Mouse (Mus musculus) ES-Bruce4 (cell line): ENCODE results near the gene Trmt2a.

ENCODE experiments used
- CTCF ChIP-seq: IDR thresholded peaks from one replicate; pipeline ENCODE4 v1.8.1; 2011; ENCODE audit warnings: low read depth, low read length
- POLR2A ChIP-seq: IDR thresholded peaks from one replicate; pipeline ENCODE4 v1.8.1; 2011; ENCODE audit warnings: low read length; ENCODE audit not compliant: insufficient read depth

DNA sequence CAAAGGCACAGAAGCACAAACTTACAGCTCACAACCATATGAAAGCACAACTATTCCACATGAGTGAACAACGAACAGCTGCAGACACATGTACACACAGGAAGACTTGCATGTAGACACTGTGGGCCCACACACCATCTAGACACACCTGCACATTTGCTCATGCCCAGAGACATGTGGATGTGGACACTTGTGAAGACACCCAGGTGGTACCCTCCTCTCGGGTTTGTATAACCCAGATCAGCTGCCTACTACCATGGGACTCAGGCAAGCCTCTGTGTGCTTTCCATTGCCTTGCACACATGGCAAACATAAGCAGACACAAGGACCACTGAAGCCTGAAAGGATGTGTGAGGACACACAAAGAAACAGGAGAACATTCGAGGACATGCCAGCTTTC, 17.4 kb upstream of the Trmt2a start:
- TF ChIP-seq POLR2A (no peak), CTCF (no peak)
